Mouse (Mus musculus): Measurements from ENCODE around the gene Opn3. TPM values are rescaled to one million over a fixed set of nuclear protein-coding genes. Genes with fewer than 3 reads are reported as not detected.

Gene Opn3
- total RNA-seq, 1 experiment = 1.5 TPM

- Histone ChIP-seq H3K9ac (ENCODE audit: insufficient read depth, low read depth, low read length, poor library complexity, severe bottlenecking) (no peak overlapping the region), H3K4me1 (ENCODE audit: control insufficient read depth in 2 of 2, insufficient read depth in 2 of 2, low read length in 2 of 2, poor library complexity in 1 of 2) (peaks cover 0 to 5% of the 10 kb centered on the region in 2 experiments; a peak in 1 of 4 replicates), H3K9me3 (ENCODE audit: control insufficient read depth, insufficient read depth, low read depth, low read length) (no peaks in the 10 kb centered on the region), H3K36me3 (ENCODE audit: control insufficient read depth, insufficient read depth, low read length, poor library complexity, severe bottlenecking) (no peaks in the 10 kb centered on the region), H3K4me3 (ENCODE audit: insufficient read depth in 1 of 2, low read depth in 1 of 2, low read length in 2 of 2, poor library complexity in 1 of 2, severe bottlenecking in 1 of 2) (no peak overlapping the region), H3K27ac (ENCODE audit: insufficient read depth, low read depth, low read length, poor library complexity, severe bottlenecking) (no peak overlapping the region)
- no peak for DNase-seq (ENCODE audit: low read depth, low spot score)
- in situ Hi-C loops (cut with MboI; ENCODE audit: low sequenced_read_pairs in 2 of 2, unreplicated experiment in 2 of 2) = no loop called here
- TF ChIP-seq ZNF384 (IDR thresholded peaks at IDR 0.05; ENCODE audit: low read depth, low read length) = no peak
Measured at GRCm38 (mm10) chr1:175708013-175708412, 15.4 kb upstream of the Opn3 start.

DNA sequence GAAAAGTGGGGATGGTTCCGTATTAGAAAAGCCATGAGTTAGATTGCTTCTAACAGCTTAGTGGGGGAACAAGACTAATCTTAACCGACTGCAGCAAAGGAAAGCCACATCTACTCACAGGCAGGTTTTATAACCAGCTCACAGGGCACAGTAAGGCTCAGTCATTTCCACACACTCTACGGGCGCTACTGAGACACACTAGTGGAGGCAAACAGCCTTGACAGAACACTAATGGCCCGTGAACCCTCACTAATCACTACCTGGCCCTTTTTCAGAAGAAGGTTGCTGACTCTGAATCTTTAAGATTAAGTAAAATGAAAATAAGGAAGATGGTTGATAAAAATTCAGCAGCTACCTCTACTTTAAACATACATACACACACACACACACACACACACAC lies 15.0 kb upstream of the Opn3 start:
- Histone ChIP-seq H3K9me3 (ENCODE audit: control insufficient read depth, insufficient read depth, low read depth, low read length) (no peaks in the 10 kb centered on the region), H3K36me3 (ENCODE audit: control insufficient read depth, insufficient read depth, low read length, poor library complexity, severe bottlenecking) (no peaks in the 10 kb centered on the region), H3K4me3 (ENCODE audit: insufficient read depth in 1 of 2, low read depth in 1 of 2, low read length in 2 of 2, poor library complexity in 1 of 2, severe bottlenecking in 1 of 2) (no peak overlapping the region), H3K4me1 (ENCODE audit: control insufficient read depth in 2 of 2, insufficient read depth in 2 of 2, low read length in 2 of 2, poor library complexity in 1 of 2) (peaks cover 0 to 5% of the 10 kb centered on the region in 2 experiments; a peak in 1 of 4 replicates), H3K9ac (ENCODE audit: insufficient read depth, low read depth, low read length, poor library complexity, severe bottlenecking) (no peak overlapping the region), H3K27ac (ENCODE audit: insufficient read depth, low read depth, low read length, poor library complexity, severe bottlenecking) (no peak overlapping the region)
- no peak for DNase-seq (ENCODE audit: low read depth, low spot score)
- in situ Hi-C loops (cut with MboI; ENCODE audit: low sequenced_read_pairs in 2 of 2, unreplicated experiment in 2 of 2) = no loop called here
- TF ChIP-seq ZC3H11A (IDR thresholded peaks at IDR 0.05; ENCODE audit: borderline replicate concordance, low read depth, low read length) (no peak), MAFK (IDR thresholded peaks at IDR 0.05; ENCODE audit: insufficient read depth, low read depth, low read length) (no peak)

DNA sequence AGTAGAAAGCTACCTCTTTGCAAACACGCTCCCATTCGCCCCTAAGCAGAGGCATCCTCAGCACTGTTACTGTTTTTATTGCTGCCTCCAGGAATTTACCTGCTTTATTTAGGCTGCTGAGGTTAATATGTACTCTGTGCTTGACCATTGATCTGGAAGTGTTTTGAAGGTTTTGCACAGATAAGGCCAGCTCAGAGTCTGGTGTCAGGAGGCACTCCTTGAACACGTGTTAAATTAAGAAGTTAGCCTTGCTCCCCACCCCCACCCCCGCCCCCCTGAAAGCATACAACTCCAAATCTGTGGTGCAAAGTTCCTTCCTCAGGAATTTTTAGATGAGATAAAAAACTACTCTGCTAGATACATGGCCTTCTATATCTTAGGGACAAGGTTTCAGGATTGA lies 8.6 kb upstream of the Opn3 start:
- Histone ChIP-seq H3K4me1 (ENCODE audit: control insufficient read depth in 2 of 2, insufficient read depth in 2 of 2, low read length in 2 of 2, poor library complexity in 1 of 2) (no peaks in the 10 kb centered on the region), H3K9me3 (ENCODE audit: control insufficient read depth, insufficient read depth, low read depth, low read length) (no peaks in the 10 kb centered on the region), H3K27ac (ENCODE audit: insufficient read depth, low read depth, low read length, poor library complexity, severe bottlenecking) (no peak overlapping the region), H3K9ac (ENCODE audit: insufficient read depth, low read depth, low read length, poor library complexity, severe bottlenecking) (no peak overlapping the region), H3K4me3 (ENCODE audit: insufficient read depth in 1 of 2, low read depth in 1 of 2, low read length in 2 of 2, poor library complexity in 1 of 2, severe bottlenecking in 1 of 2) (no peak overlapping the region), H3K36me3 (ENCODE audit: control insufficient read depth, insufficient read depth, low read length, poor library complexity, severe bottlenecking) (no peaks in the 10 kb centered on the region)
- TF ChIP-seq HCFC1 (IDR thresholded peaks at IDR 0.05; ENCODE audit: borderline replicate concordance, insufficient read depth, low read length) (no peak), MAFK (IDR thresholded peaks at IDR 0.05; ENCODE audit: insufficient read depth, low read depth, low read length) (no peak), ZNF384 (IDR thresholded peaks at IDR 0.05; ENCODE audit: low read depth, low read length) (no peak), CHD2 (IDR thresholded peaks at IDR 0.05; ENCODE audit: low read depth, low read length) (no peak), ZC3H11A (IDR thresholded peaks at IDR 0.05; ENCODE audit: borderline replicate concordance, low read depth, low read length) (no peak)
- DNase-seq (ENCODE audit: low read depth, low spot score) = no peak
- in situ Hi-C loops (cut with MboI; ENCODE audit: low sequenced_read_pairs in 2 of 2, unreplicated experiment in 2 of 2) = no loop called here

DNA sequence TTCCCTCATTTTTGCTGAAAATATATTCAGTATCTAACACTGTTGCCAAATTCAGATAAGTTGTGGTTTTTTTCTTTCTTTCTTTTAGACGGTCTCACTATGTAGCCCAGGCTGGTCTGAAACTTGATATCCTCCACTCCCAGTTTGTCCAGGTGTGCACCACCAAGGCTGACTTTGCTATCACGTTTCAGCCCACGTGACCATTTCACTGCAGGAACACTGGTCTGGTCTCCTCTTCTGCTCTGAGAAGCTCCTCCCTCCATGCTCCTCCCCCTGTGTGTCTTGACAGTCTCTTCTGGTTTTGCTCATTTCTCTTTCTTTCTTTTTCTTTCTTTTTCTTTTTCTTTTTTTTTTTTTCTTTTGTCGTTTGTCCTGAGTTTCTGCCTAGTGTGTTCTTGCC lies 7.2 kb upstream of the Opn3 start:
- no peaks in the 10 kb centered on the region for H3K9me3 ChIP-seq (ENCODE audit: control insufficient read depth, insufficient read depth, low read depth, low read length)
- no peak overlapping the region for H3K9ac ChIP-seq (ENCODE audit: insufficient read depth, low read depth, low read length, poor library complexity, severe bottlenecking)
- in situ Hi-C loops (cut with MboI; ENCODE audit: low sequenced_read_pairs in 2 of 2, unreplicated experiment in 2 of 2) = no loop called here
- H3K36me3 ChIP-seq (ENCODE audit: control insufficient read depth, insufficient read depth, low read length, poor library complexity, severe bottlenecking) = no peaks in the 10 kb centered on the region
- no peak overlapping the region for H3K4me3 ChIP-seq (ENCODE audit: insufficient read depth in 1 of 2, low read depth in 1 of 2, low read length in 2 of 2, poor library complexity in 1 of 2, severe bottlenecking in 1 of 2)
- H3K27ac ChIP-seq (ENCODE audit: insufficient read depth, low read depth, low read length, poor library complexity, severe bottlenecking) = no peak overlapping the region
- no peaks in the 10 kb centered on the region for H3K4me1 ChIP-seq (ENCODE audit: control insufficient read depth in 2 of 2, insufficient read depth in 2 of 2, low read length in 2 of 2, poor library complexity in 1 of 2)
- TF ChIP-seq HCFC1 (IDR thresholded peaks at IDR 0.05; ENCODE audit: borderline replicate concordance, insufficient read depth, low read length) = no peak
- TF ChIP-seq ZNF384 (IDR thresholded peaks at IDR 0.05; ENCODE audit: low read depth, low read length) = no peak
- TF ChIP-seq ZC3H11A (IDR thresholded peaks at IDR 0.05; ENCODE audit: borderline replicate concordance, low read depth, low read length) = no peak
- TF ChIP-seq CHD2 (IDR thresholded peaks at IDR 0.05; ENCODE audit: low read depth, low read length) = no peak
- no peak for TF ChIP-seq MAFK (IDR thresholded peaks at IDR 0.05; ENCODE audit: insufficient read depth, low read depth, low read length)
- peak; percentile 51 for DNase-seq (ENCODE audit: low read depth, low spot score)

DNA sequence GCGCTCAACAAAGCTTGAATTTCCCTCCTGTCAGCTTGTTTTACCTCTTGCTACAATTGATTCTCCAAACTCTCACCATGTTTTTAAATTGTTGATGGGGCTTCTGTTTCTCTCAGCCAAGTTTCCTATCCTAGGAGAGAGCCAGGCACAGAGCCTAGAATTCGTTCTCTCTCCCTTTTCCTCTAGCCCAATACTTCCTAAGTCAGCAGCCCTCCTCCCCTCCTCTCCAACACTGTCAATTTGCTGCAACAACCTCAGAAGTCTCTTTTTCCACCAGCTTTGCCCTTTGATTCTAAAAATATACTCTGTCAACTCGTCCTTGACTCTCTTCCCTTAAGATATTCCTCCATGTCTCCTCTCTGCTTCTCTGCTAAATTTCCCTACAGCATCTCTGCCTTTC lies 6.8 kb upstream of the Opn3 start:
- Histone ChIP-seq H3K4me1 (ENCODE audit: control insufficient read depth in 2 of 2, insufficient read depth in 2 of 2, low read length in 2 of 2, poor library complexity in 1 of 2) (no peaks in the 10 kb centered on the region), H3K9me3 (ENCODE audit: control insufficient read depth, insufficient read depth, low read depth, low read length) (no peaks in the 10 kb centered on the region), H3K9ac (ENCODE audit: insufficient read depth, low read depth, low read length, poor library complexity, severe bottlenecking) (no peak overlapping the region), H3K27ac (ENCODE audit: insufficient read depth, low read depth, low read length, poor library complexity, severe bottlenecking) (no peak overlapping the region), H3K4me3 (ENCODE audit: insufficient read depth in 1 of 2, low read depth in 1 of 2, low read length in 2 of 2, poor library complexity in 1 of 2, severe bottlenecking in 1 of 2) (no peak overlapping the region), H3K36me3 (ENCODE audit: control insufficient read depth, insufficient read depth, low read length, poor library complexity, severe bottlenecking) (no peaks in the 10 kb centered on the region)
- TF ChIP-seq HCFC1 (IDR thresholded peaks at IDR 0.05; ENCODE audit: borderline replicate concordance, insufficient read depth, low read length) (no peak), MAFK (IDR thresholded peaks at IDR 0.05; ENCODE audit: insufficient read depth, low read depth, low read length) (no peak)
- DNase-seq (ENCODE audit: low read depth, low spot score) = no peak
- in situ Hi-C loops (cut with MboI; ENCODE audit: low sequenced_read_pairs in 2 of 2, unreplicated experiment in 2 of 2) = no loop called here
